Mouse (Mus musculus) cerebellum, postnatal 4 days (tissue): ENCODE data around the gene Lrmp.
"Not testable (repeated sequence)": the region's sequence is repeated elsewhere in the genome, so short reads cannot be mapped to it uniquely, and the experiment has no call there.

Experiments
- DNase-seq, 2 experiments: peaks; one replicate each; pipeline ENCODE4 v3.0.0; 2022; ENCODE audit warnings: low spot score in 2 of 2, mixed read lengths in 1 of 2

Lrmp gene

DNA sequence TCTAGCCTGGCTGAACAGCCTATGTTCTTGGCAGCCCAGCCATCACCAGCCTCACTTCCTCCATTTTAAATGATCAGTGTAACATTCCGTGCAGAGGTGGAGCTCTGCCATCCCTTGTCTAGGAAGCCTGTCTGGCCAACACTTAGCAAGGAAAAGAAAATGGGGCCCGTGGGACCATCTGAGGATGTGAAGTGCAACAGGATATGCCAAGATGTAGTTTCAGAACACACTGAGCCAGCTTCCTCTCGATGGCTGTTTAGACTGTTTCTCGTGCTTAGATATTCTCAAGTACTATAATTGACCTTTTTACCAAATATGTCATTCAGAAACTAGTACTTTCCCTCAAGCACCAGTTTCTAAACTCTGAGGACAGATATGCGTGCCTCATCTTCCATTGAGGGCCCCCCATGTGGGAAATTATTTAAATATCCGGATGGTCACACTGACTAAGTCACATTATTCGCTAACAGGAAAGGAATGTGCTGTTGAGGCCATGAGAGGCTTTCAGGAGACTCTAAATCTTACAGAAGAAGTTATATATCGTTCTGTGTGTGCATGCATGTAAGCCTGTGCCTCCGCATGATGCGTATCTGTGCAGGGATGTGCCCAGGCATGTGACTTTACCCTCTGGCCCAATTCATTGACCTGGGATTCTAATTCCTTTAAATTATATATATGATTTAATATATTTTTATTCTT is 11.1 kb upstream of the Lrmp start:
- no peak for DNase-seq

DNA sequence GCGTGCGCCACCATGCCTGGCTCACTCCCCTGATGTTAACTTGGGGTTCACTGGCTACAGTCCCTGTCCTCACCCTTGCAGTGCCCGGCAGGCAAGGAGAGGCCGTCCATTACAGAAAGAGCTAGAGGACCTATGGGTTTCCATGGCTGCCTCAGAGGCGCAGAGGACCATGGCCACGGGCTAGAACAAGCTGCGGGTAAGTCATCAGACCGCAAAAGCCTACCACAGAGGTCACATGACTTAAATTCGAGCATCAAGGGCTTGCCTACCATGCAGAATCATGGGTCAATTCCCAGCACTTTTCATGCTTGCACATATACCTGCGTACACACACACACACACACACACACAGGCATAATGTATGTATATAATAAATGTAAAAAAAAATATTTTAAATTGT is 10.0 kb upstream of the Lrmp start:
- no peak for DNase-seq

DNA sequence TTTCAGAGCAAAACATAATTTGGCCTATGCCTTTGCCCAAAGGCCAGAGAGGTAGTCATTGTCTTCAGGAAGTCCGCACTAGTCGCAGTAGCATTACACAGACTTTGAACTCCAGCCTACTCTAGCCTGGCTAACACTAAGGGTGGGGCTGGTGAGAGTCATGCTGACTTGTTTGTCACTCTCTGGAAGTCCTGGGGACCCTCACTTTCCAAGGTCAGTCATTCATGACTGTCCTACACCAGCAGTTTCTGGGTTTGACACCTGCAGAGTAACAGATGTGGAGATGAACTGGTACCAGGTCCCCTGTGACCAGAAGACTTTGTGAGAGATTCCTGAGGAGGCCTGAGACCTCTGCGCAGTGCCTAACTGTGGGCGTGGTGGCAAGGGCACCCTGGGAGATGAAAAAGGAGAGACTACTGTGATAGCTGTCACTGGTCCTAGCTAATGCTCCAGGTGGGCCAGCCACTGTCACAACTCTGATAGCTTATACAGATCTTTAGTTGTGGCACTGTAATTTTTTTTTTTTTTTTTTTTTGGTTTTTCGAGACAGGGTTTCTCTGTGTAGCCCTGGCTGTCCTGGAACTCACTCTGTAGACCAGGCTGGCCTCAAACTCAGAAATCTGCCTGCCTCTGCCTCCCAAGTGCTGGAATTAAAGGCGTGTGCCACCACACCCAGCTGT is 9.2 kb upstream of the Lrmp start:
- DNase-seq = no peak

DNA sequence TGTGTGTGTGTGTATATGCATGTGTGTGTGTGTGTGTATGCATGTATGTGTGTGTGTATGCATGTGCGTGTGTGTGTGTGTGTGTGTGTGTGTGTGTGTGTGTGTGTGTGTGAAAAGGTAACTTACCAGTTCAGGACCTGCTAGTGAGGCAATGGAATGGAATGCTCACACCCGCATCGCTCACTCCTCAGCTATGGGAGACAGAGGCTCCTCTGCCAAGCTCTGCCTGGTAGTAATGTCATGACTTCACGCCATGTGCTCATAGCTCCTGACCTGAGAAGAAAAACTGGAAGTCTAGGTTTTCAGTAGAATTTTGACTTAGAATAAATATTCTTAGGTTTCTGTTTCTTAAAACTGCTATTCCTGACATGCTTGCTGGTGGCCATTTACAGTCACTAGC is 4.7 kb upstream of the Lrmp start:
- DNase-seq = no peak

DNA sequence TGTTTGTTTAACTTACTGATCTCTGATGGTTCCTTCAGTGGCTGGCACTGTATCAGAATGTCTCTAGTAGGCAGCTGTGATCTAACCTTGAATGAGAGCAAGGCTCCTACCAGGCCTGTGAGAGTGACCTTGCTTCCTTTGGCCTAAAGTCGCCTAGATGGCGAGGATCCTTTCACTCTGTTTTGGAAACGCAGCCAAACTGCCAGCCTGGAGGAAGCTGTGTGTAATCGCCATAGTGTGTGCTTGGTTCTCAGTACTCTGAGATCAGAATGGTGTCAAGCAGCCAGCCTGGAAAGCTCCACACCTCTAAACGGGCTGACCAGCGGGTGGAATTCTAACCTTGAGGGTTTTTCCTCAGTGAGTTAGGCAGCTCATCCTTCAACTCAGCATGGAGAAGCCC is 2.6 kb upstream of the Lrmp start:
- DNase-seq = no peak

DNA sequence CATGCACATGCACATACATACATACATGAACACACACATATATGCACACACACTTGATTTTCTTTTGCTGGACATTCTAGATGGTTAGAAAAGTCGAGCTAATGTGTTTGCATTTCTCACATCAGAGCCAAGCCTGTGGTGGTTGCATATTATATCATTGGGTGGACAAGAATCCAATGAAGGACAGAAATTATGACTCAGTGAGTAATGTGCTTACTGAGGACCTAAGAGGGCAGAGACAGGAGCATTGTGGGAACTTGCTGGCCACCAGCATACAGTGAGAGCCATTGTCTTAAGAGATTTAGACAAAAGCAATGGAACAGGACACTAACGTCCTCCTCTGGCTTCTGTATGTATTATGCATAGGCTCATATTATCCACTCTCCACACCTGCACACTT is 892 bp upstream of the Lrmp start:
- DNase-seq = no peak

DNA sequence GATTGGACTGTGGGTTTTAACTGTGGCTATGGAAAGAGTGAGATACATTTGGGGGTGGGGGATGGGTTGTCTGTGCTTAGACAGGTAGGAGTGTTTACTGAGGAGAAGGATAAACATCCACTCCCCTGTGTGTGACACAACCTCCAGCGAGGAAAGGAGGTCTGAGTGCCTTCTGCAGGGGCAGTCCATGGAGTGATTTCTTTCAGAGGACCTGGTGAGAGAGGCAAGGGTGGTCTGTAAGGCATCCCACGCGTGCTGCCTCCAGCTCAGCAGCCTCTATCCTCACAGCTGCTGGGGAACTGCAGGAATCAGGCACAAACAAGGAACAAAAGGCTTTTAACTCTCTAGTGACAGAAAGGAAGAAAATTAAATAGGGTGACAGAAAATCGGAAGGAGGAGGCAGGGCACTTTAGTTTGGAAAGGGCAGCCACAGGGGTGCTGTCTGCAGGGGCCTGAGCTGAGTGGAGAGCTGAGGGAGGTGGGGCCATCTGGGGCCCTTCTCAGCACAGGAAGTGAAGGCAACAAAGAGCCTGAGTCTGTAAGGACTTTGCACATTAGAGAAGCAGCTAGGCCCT is 732 bp downstream of the Lrmp start:
- no peak for DNase-seq

DNA sequence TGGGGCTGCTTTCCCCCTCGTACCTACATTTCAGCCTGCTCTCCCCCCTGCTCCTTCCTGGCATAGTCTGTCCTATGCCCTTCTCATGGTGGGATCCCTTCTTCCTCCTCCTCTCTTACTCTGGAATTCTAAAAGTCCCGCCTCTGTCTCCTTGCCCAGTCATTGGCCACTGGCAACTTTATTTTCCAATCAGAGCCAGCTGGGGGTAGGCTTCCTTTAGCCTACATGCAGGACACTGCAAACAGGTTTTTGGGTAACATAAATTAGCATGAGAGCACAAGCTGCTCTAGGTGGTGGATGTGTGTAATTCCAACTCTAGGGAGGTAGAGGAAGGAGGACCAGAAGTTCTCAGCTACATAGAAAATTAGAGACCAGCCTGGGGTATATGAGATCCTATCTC is 4.6 kb downstream of the Lrmp start:
- no peak for DNase-seq

DNA sequence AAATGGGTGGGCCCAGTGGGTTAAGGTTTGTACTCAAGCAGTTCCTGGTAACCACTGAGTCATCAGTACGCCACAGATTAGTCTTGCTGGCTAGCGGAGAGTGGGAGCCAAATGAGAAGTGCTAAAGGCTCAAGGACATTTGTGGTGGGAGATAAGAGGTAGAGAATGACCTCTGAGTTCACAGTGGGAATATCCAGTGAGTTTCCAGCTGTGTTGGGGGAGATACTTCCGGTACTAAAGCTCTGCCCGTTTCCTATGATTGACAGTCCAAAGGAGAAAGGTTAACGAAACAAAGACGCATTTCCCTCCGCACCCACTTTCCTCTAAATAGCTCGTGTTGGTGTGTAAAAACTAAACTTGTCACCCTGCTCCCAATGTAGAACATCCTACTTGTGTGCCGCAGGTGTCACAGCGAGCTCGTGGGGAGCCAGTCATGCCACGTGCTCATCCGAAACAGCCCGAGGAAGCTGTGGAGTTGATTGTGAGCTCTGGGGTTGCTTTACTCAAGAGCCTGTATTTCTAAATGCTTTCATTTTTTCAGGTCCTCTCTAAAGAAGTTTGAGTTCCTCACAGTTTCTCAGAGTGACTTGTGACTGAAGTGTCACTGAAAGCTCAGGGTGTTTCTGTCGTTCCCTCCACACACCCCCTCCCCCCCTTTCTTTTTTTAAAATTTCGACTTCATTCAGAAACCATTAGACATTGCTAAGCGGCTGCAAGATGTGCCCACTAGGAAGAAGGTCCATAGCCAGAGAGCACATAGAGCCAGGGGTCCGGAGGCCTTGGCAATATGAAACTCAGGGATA is 5.5 kb downstream of the Lrmp start:
- no peak for DNase-seq

DNA sequence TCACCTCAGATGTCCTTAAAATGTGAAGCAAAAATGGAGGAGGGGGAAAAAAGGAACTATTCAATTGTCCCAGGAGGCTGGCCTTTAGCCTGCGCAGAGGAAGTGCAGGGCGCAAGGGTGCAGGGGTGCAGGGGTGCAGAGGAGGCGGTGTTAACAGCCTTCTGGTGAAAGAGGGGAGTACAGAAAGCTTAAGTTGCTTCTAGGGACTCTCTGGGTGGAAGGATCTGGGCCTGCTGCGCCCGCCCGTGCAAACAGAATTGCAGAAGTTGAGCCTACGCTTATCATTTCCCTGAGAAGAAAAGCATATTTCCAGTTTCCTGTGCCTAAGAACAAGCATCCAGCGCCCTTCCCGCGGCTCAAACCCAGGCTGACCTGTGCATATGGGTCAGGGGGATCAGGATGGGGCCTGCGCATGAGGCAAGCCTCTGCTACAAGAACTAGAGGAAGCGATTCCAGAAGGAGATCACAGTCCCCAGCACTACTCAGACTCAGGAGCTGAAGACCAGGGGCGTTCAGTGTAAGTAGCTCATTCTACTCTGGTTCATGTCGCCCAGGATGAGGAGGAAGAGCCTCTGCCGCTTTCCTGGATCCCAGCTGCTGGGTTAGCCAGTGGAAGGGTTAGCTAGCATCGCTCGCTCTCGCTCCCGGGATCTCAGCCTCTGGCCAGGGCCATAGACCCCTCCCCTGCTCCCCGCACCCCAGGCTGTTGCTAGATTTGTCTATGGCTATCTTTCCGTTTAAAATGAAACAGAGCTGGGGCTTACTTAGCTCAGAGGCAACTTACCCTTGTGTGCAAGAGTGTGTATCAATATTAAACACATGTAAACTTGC is 6.4 kb downstream of the Lrmp start:
- no peak for DNase-seq

DNA sequence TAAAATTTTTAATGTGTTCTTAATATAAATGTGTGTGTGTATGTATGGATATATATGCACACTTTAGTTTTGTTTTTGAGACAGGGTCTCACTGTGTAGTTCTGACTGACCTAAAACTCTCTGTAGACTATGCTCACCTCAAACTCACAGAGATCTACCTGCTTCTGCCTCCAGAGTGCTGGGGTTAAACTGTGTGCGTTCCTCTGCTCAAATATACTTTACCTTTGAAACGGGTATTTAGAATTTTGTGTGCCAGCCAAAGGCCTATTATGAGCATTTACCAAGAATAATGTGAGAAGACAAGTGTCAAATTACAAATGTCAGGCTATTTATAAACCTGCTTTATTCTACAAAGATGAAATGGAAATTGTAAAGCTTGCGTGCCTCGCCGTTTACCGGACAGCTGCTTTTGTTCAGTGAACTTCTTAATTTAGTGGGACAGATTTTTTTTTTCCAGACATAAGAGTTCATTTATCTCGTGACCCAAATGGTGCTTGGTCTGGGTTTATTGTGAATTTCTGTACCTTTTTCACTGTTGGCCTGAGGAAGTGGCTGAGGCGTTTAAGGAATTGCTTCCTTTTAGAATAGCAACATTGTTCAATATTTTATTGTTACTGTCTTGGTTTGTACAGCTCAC is 7.1 kb downstream of the Lrmp start:
- DNase-seq = no peak

DNA sequence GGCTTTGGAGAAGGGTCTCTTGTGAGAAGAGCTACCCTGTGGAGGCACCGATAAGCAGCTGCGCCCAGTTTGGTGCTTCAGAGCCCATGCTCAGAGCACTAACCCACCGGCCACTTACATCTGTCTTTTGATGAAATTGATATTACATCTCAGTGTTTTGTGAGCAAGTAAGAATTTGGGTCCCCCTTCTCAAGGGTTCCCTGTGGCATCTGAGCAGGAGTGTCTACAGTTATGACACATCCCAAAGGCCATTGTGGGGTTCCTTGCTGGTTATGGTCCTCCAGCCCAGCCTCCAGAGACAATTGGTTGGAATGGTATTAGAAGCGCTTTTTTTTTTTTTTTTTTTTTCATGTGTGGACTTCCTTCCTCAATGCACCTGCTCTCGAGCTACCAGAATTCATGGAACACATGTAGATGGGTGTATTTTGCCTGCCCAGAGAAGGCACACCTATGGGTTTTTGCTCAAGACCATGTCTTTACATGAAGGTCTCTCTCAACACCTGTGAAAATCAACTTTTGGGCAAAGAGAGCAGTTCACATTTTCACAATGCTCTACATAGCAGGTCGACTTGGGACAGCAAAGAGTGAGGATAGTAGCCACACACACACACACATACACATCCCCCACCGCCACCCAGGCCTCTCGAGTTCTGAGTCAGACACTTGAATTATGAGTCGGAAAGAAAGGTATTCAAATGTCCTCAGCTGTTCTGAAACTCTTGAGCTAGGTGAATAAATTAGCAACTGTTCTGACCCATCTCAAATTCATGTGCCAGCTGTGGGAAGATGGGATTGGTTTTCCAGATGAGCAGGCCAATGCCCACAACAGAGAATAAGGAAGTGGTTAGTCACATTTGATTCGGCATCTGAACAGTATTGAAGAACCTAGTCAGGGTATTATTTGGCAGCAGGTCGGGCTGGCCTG is 7.9 kb downstream of the Lrmp start:
- DNase-seq = no peak

DNA sequence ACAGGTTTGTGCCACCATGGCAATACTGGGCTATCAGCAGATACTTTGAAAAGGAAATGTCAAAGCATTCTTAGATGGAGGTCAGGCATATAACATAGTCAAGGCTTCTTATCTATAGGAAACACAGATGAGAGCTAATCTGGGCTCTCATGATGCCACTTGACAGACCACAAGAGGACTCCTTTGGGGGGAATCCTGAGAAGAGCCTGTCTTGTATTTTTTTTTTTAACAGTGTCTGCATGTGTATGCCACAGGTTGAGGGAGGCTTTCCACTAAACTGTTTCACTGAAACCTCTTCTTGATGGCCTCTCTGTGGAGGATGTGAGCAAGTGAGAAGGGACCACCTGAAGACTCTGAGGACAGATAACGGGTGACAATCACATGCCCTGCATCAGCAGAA is 9.2 kb downstream of the Lrmp start:
- DNase-seq = no peak

DNA sequence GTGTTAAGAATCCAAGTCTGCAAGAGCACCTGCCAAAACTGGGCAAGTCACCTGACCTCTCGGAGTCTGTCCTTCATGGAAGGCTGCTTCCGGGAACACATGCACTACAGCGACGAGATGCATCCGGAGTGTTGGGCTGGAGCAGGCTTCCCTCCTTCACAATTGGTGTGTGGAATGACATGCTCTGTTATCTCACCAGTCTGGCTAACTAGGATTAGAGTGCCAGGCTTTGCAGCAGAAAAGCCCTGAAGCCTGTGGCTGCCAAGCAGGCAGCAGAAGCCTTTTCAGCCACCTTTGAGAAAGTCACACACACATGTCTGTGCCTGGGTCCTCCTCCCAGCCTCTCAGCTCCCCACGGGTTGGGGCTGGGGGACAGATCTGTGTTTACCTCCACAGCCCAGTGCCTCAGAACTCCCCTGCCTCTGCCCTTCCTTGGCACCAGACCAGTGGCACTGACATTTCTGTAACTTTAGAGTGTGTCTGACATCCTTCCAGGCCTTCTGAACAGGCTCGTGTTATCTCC is 10.2 kb downstream of the Lrmp start:
- no peak for DNase-seq

DNA sequence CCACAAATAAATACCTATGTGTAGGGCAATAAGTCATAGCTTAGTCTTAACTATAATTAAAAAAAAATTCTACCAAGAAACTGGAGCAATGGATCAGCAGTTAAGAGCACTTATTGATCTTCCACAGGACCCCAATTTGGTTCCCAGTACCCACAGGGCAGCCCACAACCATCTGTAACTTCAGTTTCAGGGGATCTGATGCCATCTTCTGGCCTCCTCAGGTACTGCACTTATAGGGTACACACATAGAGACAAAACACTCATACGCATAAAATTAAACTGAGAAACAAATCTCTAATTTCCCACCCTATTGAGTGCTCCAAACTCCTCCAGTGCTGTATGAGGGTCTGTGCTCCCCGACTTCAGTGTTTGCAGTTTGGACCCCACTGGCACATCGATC is 12.2 kb downstream of the Lrmp start:
- DNase-seq = no peak

DNA sequence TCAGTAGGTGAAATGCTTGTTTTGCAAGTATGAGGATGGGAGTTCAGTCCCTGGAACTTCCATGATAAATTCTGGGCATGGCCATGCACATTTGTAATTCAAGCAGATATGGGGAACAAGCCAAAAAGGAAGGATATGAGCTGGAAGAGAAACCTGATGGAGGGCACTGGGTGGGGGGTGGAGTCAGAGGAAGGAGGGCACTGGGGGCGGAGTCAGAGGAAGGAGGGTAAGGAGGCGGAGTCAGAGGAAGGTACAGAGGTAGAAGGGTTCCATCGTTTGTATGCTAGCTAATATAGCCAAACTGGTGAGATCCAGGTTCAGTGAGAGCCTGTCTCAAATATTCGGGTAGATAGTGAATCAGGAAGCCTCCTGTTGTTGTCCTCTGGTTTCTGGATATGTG is 14.1 kb downstream of the Lrmp start:
- DNase-seq = no peak

DNA sequence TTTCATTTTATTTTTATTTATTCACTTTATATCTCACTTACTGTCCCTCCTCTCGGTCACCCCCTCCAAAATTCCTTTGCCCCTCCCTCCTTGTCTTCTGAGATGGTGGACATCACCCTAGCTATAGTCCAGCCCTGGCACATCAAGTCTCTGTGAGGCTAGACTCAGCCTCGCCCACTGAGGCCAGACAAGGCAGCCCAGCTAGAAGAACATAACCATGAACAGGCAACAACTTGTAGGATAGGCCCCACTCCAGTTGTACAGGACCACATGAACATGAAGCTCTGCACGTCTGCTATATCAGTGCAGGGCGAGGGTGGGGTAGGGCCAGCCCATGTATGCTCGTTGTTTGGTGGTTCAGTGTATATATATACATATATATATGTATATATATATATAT is 16.5 kb downstream of the Lrmp start:
- no peak for DNase-seq

DNA sequence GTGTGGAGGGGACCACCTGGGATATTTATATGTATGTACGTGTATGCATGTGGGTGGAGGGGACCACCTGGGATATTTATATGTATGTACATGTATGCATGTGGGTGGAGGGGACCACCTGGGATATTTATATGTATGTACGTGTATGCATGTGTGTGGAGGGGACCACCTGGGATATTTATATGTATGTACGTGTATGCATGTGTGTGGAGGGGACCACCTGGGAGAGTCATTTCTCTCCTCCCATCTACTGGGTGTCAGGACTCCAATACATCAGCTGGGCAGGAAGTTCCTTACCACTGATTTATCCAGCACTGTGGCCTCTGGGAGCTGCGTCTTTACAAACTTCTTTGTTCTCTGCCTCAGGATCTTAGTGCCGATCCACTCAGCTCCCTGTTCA is 17.5 kb downstream of the Lrmp start:
- DNase-seq = not testable (repeated sequence)

DNA sequence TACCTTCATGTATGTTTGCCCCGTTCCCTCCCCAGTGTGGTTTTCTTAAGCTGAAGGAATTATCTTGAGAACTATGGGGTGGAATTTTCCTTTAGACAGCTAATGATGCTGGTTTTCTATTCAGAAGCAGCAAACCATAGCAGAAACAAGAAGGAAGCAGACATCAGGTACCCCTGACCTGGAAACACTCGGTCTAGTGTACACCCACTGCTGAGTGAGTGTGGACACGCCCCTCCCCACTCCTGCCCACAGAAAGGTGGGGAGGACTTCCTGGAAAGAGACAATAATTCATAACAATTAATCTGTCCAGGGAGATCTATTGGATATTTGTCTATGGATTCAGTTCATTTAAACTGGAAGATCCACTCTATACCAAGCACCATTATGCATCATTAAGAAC is 19.8 kb downstream of the Lrmp start:
- DNase-seq = no peak

DNA sequence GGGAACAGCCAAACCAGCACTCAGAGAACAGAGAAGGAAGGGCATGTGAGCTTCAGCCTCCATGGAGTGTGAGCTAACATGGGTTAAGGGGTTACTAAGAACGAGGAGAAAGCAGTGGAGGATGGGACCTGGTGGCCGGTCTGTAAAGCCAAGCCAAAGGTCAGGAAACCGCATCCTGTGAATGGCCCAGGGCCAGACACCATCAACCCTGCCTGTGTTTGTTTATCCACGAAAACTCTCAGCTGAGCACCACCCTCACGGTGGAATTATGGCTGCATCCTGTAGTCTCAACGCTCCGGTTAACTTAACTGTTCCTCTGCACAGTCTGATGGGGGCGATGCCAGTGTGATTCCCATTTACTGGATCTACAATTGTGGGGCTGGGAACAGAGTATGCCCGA is 20.4 kb downstream of the Lrmp start:
- DNase-seq = no peak
